Mouse (Mus musculus) embryonic fibroblast, embryonic 13.5 days (primary cell): Measurements from ENCODE around the gene Eif4ebp2. TPM values are rescaled to one million over a fixed set of nuclear protein-coding genes. Genes with fewer than 3 reads are reported as not detected.

Source experiments
- H3K27ac ChIP-seq: 2 replicates; pipeline ENCODE4 v1.5.1; 2012; ENCODE audit warnings: low read length, control low read depth, inconsistent platforms; ENCODE audit not compliant: insufficient read depth
- H3K4me1 ChIP-seq: 2 replicates; pipeline ENCODE4 v1.6.1; 2011; ENCODE audit warnings: low read length; ENCODE audit not compliant: control insufficient read depth, insufficient read depth
- H3K4me3 ChIP-seq: 2 replicates; pipeline ENCODE4 v1.5.1; 2011; ENCODE audit warnings: mild to moderate bottlenecking, control low read depth, low read length; ENCODE audit not compliant: insufficient read depth
- CTCF ChIP-seq: IDR thresholded peaks from 2 replicates; pipeline ENCODE4 v1.5.1; 2011; ENCODE audit warnings: mild to moderate bottlenecking, control low read depth, low read length, moderate library complexity, borderline replicate concordance; ENCODE audit not compliant: insufficient read depth
- POLR2A ChIP-seq: IDR thresholded peaks from 2 replicates; pipeline ENCODE4 v1.6.1; 2011; ENCODE audit warnings: low read depth, mild to moderate bottlenecking, control low read depth, low read length, moderate library complexity
- polyA plus RNA-seq: library from polyadenylated mRNA; stranded (reverse); fragments of >200 nt; gene quantifications from 2 replicates; pipeline ENCODE4 v1.2.4, GENCODE M21; 2011; ENCODE audit warnings: low read depth; ENCODE audit not compliant: missing spikeins, insufficient read length

Eif4ebp2 gene
- polyA plus RNA-seq, 1 experiment, result 68.9 TPM

DNA sequence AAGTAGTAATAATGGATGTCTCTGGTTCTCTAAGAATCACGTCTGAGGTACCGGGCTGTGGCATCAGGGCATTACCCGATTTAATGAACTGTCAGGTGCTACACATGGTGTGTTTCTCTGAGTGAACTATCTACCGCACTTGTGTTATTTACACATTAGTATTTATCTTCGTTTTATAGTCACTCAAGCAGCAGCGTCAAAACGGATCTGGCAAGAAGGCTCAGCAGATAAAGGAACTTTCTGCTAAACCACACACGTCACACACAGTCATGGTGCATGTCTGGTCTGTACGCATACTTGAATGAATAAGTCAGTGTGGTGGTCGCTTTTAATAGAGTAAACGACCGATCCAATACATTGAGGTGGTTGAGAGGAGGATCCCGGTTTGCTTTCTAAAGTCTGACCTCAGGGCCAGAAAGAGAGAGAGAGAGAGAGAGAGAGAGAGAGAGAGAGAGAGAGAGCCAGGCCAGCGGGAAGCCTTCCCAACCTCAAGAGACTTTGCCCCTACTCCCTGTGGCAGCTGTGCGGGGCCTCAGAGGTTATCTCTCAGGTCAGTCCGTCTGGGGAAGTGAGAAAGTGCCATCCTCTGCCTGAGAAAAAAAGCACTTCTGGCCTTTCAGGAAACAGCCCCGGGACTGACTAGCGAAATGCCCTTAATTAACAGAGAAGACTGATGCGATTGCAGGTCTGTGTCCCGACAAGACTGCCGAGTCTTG, 39.4 kb downstream of the Eif4ebp2 start:
- Histone ChIP-seq H3K4me1 (no peaks in the 10 kb centered on the region), H3K4me3 (no peak overlapping the region), H3K27ac (no peak overlapping the region)
- no peak for TF ChIP-seq POLR2A
- TF ChIP-seq CTCF, result no peak

DNA sequence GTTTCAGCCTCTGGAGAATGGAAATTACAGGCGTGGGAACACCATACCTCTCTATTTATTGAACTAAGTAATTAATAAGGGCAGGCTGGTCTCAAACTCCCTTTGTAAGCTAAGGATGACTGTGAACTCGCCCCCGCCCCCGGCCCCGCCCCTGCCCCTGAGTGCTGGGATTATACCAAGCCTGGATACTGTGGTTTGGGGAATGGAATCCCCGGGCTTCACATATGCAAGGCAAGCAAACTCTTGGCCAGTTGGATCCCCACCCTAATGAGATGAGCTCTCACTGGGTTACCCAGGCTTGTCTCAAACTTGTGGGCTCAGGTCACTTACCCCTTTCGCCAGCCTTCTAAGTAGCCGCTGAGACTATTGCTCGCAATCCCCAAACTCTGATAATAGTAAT, 42.3 kb downstream of the Eif4ebp2 start:
- Histone ChIP-seq H3K4me1 (no peaks in the 10 kb centered on the region), H3K27ac (no peak overlapping the region), H3K4me3 (no peak overlapping the region)
- TF ChIP-seq CTCF (no peak), POLR2A (no peak)

GRCm38 (mm10) chr10:61409776-61410175, 42.7 kb downstream of the Eif4ebp2 start:
- Histone ChIP-seq H3K4me1 (no peaks in the 10 kb centered on the region), H3K27ac (no peak overlapping the region), H3K4me3 (no peak overlapping the region)
- TF ChIP-seq POLR2A (no peak), CTCF (no peak)

- H3K4me3 ChIP-seq, result no peak overlapping the region
- no peak for TF ChIP-seq CTCF
- no peak for TF ChIP-seq POLR2A
- H3K27ac ChIP-seq, result no peak overlapping the region
- no peaks in the 10 kb centered on the region for H3K4me1 ChIP-seq
Measured at GRCm38 (mm10) chr10:61405958-61406357, 46.5 kb downstream of the Eif4ebp2 start.

DNA sequence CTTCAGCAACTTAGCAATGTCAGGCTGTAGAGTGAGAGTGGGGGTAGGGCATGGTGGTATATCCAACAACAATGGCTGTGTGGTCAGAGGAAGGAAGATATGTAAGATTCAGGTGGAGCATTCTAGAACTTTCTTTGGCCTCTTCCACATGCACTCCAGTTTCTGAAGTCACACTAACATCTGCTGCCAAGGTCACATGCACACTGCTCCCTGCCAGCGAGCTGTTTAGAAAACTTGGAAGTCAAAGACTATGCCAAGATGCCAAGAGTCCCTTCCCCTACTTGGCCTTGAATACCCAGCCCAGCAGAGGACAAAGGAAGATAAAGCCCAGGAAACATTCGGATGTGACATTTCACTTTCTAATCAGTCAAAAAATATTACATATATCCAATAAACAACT, 49.5 kb downstream of the Eif4ebp2 start:
- H3K4me3 ChIP-seq, result no peak overlapping the region
- no peak for TF ChIP-seq CTCF
- no peak overlapping the region for H3K27ac ChIP-seq
- no peaks in the 10 kb centered on the region for H3K4me1 ChIP-seq

- Histone ChIP-seq H3K27ac (no peak overlapping the region), H3K4me3 (no peak overlapping the region), H3K4me1 (no peaks in the 10 kb centered on the region)
- TF ChIP-seq POLR2A (no peak), CTCF (no peak)
Measured at GRCm38 (mm10) chr10:61402480-61402879, 50.0 kb downstream of the Eif4ebp2 start.

- Histone ChIP-seq H3K27ac (no peak overlapping the region), H3K4me3 (no peak overlapping the region), H3K4me1 (no peaks in the 10 kb centered on the region)
- TF ChIP-seq CTCF, result no peak
- no peak for TF ChIP-seq POLR2A
Measured at GRCm38 (mm10) chr10:61400407-61400806, 52.1 kb downstream of the Eif4ebp2 start.

GRCm38 (mm10) chr10:61399156-61399734, 53.2 kb downstream of the Eif4ebp2 start:
- no peak for TF ChIP-seq POLR2A
- TF ChIP-seq CTCF, result peak; percentile 92
- no peaks in the 10 kb centered on the region for H3K4me1 ChIP-seq

DNA sequence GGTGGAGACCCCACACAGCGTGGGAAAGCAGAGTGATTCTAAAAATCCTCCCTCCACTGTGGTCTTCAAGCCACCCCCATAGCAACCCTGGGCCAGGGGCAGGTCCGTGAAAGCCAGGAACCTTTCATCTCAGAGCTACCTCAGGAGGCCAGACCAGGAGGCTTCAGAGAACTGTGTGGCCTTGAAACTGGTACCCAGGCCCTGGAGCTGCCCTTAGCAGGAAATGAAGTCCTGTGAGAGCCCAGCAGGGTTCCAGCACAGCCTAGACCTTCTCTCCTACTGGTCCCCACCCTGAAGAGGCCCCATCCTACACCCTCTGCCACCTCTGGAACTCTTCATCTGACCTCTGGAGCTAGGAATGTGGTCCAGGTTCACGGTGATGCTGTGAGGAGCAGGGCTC, 54.3 kb downstream of the Eif4ebp2 start:
- TF ChIP-seq POLR2A (no peak), CTCF (no peak)
- Histone ChIP-seq H3K4me3 (no peak overlapping the region), H3K27ac (no peak overlapping the region)

More at GRCm38 (mm10) chr10:61399156-61399734, 53.2 kb downstream of the Eif4ebp2 start:
- Histone ChIP-seq H3K4me3 (no peak overlapping the region), H3K27ac (no peak overlapping the region)

DNA sequence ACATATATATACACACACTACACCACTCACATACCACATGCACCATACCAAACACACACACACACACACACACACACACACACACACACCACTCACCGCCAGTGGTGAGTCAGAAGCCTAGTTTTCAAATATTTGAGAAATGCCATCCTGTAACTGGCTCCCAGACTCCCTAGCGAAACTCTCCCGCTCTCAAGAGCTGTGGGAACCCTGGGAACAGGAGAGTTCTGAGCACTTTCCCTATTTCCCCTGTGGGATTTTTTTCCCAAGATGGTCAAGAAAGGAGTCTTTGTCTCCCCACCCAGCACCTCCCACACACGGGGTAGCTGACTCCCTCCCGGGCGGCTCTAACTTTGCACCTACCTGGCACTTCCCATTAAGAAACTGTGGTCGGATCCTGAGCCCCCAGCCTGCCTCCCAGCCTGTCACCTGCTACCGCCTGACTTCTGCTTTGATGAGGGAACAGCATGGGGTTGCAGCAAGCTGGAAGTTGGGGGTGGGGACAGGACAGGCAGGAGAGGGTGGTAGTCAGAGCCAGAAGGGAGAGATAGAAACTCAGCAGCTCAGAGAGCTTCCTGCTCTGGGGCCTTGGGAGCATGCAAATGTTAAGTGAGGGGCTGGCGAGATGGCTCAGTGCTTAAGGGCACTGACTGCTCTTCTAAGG, 57.9 kb downstream of the Eif4ebp2 start:
- no peak overlapping the region for H3K4me3 ChIP-seq
- 0 out of 2 replicates have a peak, but pooled peaks have one; percentile 29 for TF ChIP-seq POLR2A
- no peak for TF ChIP-seq CTCF
- no peak overlapping the region for H3K27ac ChIP-seq
- H3K4me1 ChIP-seq, result no peaks in the 10 kb centered on the region

More for the DNA sequence above, 54.3 kb downstream of the Eif4ebp2 start:
- no peaks in the 10 kb centered on the region for H3K4me1 ChIP-seq
